Mouse (Mus musculus): ENCODE measurements around the gene Adam11. TPM values are rescaled to one million over a fixed set of nuclear protein-coding genes. Genes with fewer than 3 reads are reported as not detected.

Gene Adam11
- polyA plus RNA-seq, 1 experiment from 2014 or later, result 5.5 TPM

DNA sequence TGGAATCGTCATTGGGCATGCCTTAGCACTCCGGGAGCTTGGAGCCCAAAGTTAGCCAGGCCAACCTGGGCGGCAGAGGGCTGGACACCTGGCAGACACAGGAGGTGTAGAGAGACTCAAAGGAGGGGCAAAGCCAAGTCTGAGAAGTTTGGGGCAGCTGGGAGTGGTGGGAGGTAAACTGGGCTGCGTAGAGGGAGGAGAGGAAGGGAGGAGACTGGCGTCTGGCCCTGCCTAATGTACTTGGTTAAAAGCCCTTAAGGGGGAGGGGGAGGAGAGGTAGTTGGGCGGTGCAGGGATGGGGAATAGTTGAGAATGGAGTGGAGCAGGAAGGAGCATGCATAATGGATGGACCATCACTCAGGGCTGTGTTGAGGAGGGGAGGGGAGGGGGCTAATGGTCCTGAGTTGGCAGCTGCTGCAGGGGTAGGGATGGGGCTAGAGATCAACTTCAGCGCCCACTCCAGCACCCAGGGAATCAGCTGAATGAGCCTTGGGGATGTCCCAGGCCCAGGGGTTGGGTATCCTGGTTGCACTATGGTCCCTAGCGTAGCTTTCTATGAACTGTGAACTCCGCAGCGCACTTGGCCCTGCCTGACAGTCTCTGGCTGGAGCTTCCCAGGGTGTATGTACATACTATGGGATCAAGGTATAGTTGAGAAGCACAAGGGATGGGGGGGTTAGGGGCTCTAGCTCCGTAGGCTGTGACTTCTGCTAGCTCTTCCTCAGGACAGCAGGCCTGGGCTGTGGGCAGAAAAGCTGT, 1.9 kb downstream of the Adam11 start:
- no peak overlapping the region for H3K9ac ChIP-seq
- no peak for ATAC-seq (ENCODE audit: insufficient read depth)
- TF ChIP-seq CTCF (IDR thresholded peaks at IDR 0.05; ENCODE audit: low read depth), result no peak
- no peaks in the 10 kb centered on the region for H3K36me3 ChIP-seq (ENCODE audit: insufficient read depth)
- no peak overlapping the region for H3K4me2 ChIP-seq
- no peak overlapping the region for H3K4me3 ChIP-seq (ENCODE audit: low read depth, low read length)
- H3K27me3 ChIP-seq (ENCODE audit: insufficient read depth, low read length), result peaks cover 29% of the 10 kb centered on the region
- H3K4me1 ChIP-seq (ENCODE audit: insufficient read depth), result 0 out of 2 replicates have a peak, but pooled peaks cover 6% of the 10 kb centered on the region
- no peaks in the 10 kb centered on the region for H3K9me3 ChIP-seq (ENCODE audit: low read depth, low read length)
- H3K27ac ChIP-seq (ENCODE audit: low read depth), result no peak overlapping the region
- 51% methylated on average over 11 of the region's 11 CpGs for WGBS
- no peak for DNase-seq

DNA sequence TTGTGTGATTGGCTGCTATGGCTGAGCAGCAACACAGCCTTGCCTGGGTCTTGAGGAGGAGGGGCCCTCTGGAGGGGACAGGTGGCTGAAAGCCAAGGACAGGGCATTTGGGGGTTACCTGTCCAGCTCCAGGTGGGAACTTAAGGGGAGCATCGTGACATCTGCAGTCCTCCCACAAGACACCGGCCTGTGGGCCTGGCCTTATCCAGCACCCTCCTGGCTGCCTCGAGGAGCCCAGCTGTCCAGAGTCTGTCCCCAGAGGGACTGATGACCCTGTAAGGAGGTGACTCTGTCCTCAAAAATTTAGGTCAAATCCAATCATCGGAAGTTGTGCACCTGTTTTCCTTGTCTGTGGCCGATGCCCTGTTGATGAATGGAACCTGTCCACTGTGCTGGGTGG, 4.2 kb downstream of the Adam11 start:
- H3K27ac ChIP-seq (ENCODE audit: low read depth), result no peak overlapping the region
- H3K4me1 ChIP-seq (ENCODE audit: insufficient read depth), result 0 out of 2 replicates have a peak, but pooled peaks cover 6% of the 10 kb centered on the region
- no peak overlapping the region for H3K9ac ChIP-seq
- TF ChIP-seq CTCF (IDR thresholded peaks at IDR 0.05; ENCODE audit: low read depth), result no peak
- no peaks in the 10 kb centered on the region for H3K9me3 ChIP-seq (ENCODE audit: low read depth, low read length)
- ATAC-seq (ENCODE audit: insufficient read depth), result no peak
- WGBS, result 66% methylated on average over 5 of the region's 5 CpGs
- H3K4me2 ChIP-seq, result no peak overlapping the region
- no peak for DNase-seq
- H3K27me3 ChIP-seq (ENCODE audit: insufficient read depth, low read length), result peaks cover 23% of the 10 kb centered on the region
- H3K4me3 ChIP-seq (ENCODE audit: low read depth, low read length), result no peak overlapping the region
- no peaks in the 10 kb centered on the region for H3K36me3 ChIP-seq (ENCODE audit: insufficient read depth)

DNA sequence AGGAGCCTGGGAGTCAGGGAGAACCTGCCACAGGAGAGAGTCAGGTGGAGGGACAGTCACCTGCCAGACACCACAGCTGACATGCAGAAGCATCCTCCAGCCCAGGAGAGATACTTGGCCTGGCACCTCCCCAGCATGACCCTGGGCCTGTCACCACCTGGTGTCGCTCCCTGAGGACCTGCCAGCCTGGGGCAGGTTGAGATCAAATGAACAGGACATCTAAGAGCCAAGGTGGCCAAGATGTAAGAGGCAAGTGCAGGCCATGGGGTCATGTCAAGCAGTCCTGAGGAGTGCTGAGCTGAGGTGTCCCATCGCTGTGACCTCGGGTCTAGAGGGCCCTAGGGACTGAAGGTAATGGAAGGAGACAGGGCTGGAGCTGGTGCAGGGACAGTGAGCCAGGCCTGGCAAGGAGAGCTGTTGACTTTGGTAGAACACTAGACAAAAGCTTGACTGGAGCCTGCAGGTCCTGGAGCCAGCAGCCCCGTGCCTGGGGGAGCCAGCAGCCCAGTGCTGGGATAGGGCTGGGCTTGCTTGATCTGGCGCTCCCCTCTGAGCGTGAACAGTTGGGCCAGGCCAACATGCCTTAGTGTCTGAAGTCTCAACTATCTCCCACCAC, 5.9 kb downstream of the Adam11 start:
- no peaks in the 10 kb centered on the region for H3K4me1 ChIP-seq (ENCODE audit: insufficient read depth)
- ATAC-seq (ENCODE audit: insufficient read depth), result no peak
- H3K4me3 ChIP-seq (ENCODE audit: low read depth, low read length), result no peak overlapping the region
- H3K36me3 ChIP-seq (ENCODE audit: insufficient read depth), result no peaks in the 10 kb centered on the region
- no peak overlapping the region for H3K9ac ChIP-seq
- no peak overlapping the region for H3K27ac ChIP-seq (ENCODE audit: low read depth)
- WGBS, result 67% methylated on average over 6 of the region's 6 CpGs
- H3K27me3 ChIP-seq (ENCODE audit: insufficient read depth, low read length), result peaks cover 13% of the 10 kb centered on the region
- TF ChIP-seq CTCF (IDR thresholded peaks at IDR 0.05; ENCODE audit: low read depth), result no peak
- H3K9me3 ChIP-seq (ENCODE audit: low read depth, low read length), result no peaks in the 10 kb centered on the region
- H3K4me2 ChIP-seq, result no peak overlapping the region
- DNase-seq, result no peak

DNA sequence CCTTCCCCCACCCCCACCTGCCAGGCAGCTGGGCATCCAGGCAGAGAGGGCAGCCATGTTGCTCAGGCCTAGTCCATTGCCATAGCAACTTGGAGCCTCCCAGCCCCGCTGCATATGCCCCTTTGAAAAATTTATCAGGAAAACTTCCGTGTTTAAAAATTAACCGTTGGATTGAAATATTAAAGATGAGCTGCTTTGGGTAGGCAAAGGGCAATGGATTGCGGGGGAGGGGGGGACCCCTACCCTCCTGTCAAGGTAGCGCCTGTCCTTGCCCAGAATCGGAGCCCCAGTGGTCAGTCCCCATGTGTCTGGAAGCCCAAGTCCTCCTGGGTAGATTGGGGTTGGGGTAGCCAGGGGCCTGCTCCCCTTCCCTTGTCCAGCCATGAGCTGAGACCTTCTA, 7.9 kb downstream of the Adam11 start:
- ATAC-seq (ENCODE audit: insufficient read depth) (no peak), DNase-seq (no peak)
- Histone ChIP-seq H3K27ac (ENCODE audit: low read depth) (no peak overlapping the region), H3K4me3 (ENCODE audit: low read depth, low read length) (no peak overlapping the region), H3K9ac (no peak overlapping the region), H3K9me3 (ENCODE audit: low read depth, low read length) (no peaks in the 10 kb centered on the region), H3K4me2 (no peak overlapping the region), H3K4me1 (ENCODE audit: insufficient read depth) (no peaks in the 10 kb centered on the region), H3K27me3 (ENCODE audit: insufficient read depth, low read length) (peaks cover 3% of the 10 kb centered on the region; the same call in 1 of the 2 replicates), H3K36me3 (ENCODE audit: insufficient read depth) (no peaks in the 10 kb centered on the region)
- WGBS, result 77% methylated on average over 6 of the region's 6 CpGs
- TF ChIP-seq CTCF (IDR thresholded peaks at IDR 0.05; ENCODE audit: low read depth), result no peak

DNA sequence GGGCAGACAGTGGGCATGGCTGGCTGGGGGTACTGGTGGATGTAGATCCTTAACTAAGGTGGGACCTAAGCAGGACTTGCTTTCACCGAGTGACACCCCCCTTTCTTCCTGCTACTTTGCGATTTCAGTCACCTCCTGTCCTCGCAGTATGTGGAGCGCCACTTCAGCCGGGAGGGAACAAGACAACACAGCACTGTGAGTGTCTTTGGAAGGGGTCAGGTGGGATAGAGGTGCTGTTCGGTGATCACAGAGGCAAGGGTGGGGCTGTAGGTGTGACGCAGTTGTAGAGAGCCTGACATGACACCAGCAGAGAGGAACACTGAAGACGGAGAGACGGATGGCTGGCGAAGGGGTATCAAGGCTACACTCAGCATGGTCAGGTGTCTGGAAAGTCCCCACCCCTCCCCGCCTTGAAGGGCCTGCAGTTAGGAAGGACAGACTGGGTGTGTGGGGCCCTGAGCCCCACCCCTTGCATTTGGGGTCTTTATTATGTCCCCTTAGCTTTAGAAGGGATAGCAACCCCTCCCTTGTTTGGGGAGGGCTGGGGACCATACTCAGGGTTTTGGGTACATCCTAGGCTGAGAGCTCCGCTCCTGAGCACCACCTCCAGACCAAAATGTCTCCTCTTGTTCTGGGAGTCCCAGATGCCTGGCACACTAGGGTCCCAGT, 8.9 kb downstream of the Adam11 start:
- H3K9ac ChIP-seq, result peak overlapping the region; percentile 8; the same call in 1 of the 2 replicates

DNA sequence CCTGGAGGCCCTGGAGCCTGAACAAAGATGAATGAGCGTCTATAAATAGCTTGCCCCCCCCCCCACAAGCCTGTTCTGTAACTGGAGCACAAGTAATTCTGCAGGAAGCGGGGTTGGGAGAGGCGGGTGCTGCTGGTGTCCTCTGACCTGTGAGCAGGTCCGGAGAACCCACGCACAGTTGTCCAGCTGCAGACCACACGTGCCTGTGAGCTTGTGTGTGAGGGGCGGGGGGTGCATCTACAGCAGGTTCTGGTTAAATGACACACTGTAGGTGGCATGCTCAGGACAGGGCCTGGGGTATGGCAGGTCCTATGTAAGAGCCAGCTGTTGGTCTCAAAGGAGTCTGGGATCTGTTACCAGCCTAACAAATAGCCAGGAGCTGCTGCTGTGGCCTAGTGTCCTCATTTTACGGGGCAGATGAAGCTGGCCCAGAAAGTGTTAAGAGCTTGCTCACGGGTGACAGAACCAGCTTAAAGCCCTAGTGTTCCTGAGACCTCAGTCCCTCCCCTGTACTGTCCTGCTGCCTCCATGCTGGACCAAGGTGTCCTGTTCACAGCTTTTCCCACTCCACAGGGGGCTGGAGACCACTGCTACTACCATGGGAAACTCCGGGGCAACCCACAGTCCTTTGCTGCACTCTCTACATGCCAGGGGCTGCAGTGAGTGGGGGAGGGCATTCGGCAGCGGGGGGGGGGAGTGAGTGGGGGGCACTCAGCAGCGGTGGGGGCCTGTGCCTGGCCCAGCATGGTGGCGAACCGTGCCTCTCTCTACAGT, 9.6 kb downstream of the Adam11 start:
- H3K4me2 ChIP-seq, result no peak overlapping the region
- TF ChIP-seq CTCF (IDR thresholded peaks at IDR 0.05; ENCODE audit: low read depth), result no peak
- no peak overlapping the region for H3K27ac ChIP-seq (ENCODE audit: low read depth)
- DNase-seq (no peak), ATAC-seq (ENCODE audit: insufficient read depth) (no peak)
- peaks cover 3% of the 10 kb centered on the region; the same call in 1 of the 2 replicates for H3K27me3 ChIP-seq (ENCODE audit: insufficient read depth, low read length)
- H3K36me3 ChIP-seq (ENCODE audit: insufficient read depth), result no peaks in the 10 kb centered on the region
- H3K4me3 ChIP-seq (ENCODE audit: low read depth, low read length), result no peak overlapping the region
- 28% methylated on average over 15 of the region's 15 CpGs for WGBS
- H3K9ac ChIP-seq, result peak overlapping the region; percentile 8; the same call in 1 of the 2 replicates
- no peaks in the 10 kb centered on the region for H3K9me3 ChIP-seq (ENCODE audit: low read depth, low read length)
- no peaks in the 10 kb centered on the region for H3K4me1 ChIP-seq (ENCODE audit: insufficient read depth)

More for the DNA sequence above, 8.9 kb downstream of the Adam11 start:
- no peak overlapping the region for H3K27ac ChIP-seq (ENCODE audit: low read depth)
- 67% methylated on average over 12 of the region's 12 CpGs for WGBS
- H3K4me3 ChIP-seq (ENCODE audit: low read depth, low read length), result no peak overlapping the region
- H3K4me2 ChIP-seq, result no peak overlapping the region
- no peaks in the 10 kb centered on the region for H3K9me3 ChIP-seq (ENCODE audit: low read depth, low read length)
- peaks cover 3% of the 10 kb centered on the region; the same call in 1 of the 2 replicates for H3K27me3 ChIP-seq (ENCODE audit: insufficient read depth, low read length)
- DNase-seq (no peak), ATAC-seq (ENCODE audit: insufficient read depth) (no peak)
- TF ChIP-seq CTCF (IDR thresholded peaks at IDR 0.05; ENCODE audit: low read depth), result no peak
- no peaks in the 10 kb centered on the region for H3K4me1 ChIP-seq (ENCODE audit: insufficient read depth)
- no peaks in the 10 kb centered on the region for H3K36me3 ChIP-seq (ENCODE audit: insufficient read depth)

Measured in lung, embryonic 14.5 days (tissue).